Mouse (Mus musculus) bone marrow, adult 2 months (tissue): ENCODE measurements at regions not wholly inside any gene's neighbourhood (a gene's known extent, or its start where the extent isn't known, plus 50 kb on each side); places are given as distances from the start of the nearest gene placed in this dataset.

ENCODE experiments used
- CTCF ChIP-seq: fragments of 200-500 bp; IDR thresholded peaks from 2 replicates; pipeline ENCODE4 v1.5.1; 2011; ENCODE audit warnings: low read length, control low read depth; ENCODE audit not compliant: control insufficient read depth, insufficient read depth
- POLR2A ChIP-seq: fragments of 200-500 bp; IDR thresholded peaks from 2 replicates; pipeline ENCODE4 v1.6.1; 2011; ENCODE audit warnings: low read depth, mild to moderate bottlenecking, control low read depth, low read length, borderline replicate concordance; ENCODE audit not compliant: control insufficient read depth

GRCm38 (mm10) chr10:44976815-44977214, 90.2 kb upstream of the Prep start:
- TF ChIP-seq CTCF, result no peak
- TF ChIP-seq POLR2A, result no peak
